Mouse (Mus musculus) CH12.LX (cell line): ENCODE results near the gene Ablim2. TPM values are rescaled to one million over a fixed set of nuclear protein-coding genes. Genes with fewer than 3 reads are reported as not detected.

ENCODE experiments used
- DNase-seq: peaks from one replicate; pipeline ENCODE4 v3.0.0-alpha.2; 2013; ENCODE audit errors: extremely low read depth
- H3K27ac ChIP-seq: 2 replicates; pipeline ENCODE4 v1.5.1; 2012; ENCODE audit warnings: low read depth, mild to moderate bottlenecking, control low read depth, moderate library complexity; ENCODE audit not compliant: insufficient read depth
- H3K27me3 ChIP-seq: replicated peaks from 2 replicates; pipeline ENCODE3; 2012; ENCODE audit warnings: inconsistent platforms
- H3K36me3 ChIP-seq, 2 experiments: replicated peaks in 1 of 2; 2 replicates each; pipeline versions ENCODE3 to v1.6.1; 2012; ENCODE audit warnings: inconsistent platforms in 1 of 2, low read length in 1 of 2, mild to moderate bottlenecking in 1 of 2, mixed read lengths in 1 of 2, moderate library complexity in 1 of 2; ENCODE audit not compliant: control insufficient read depth in 1 of 2, insufficient read depth in 1 of 2
- H3K4me1 ChIP-seq, 2 experiments: 2 replicates each; pipeline ENCODE4 v1.6.1; 2012; ENCODE audit warnings: inconsistent platforms in 1 of 2, moderate library complexity in 1 of 2; ENCODE audit not compliant: insufficient read depth in 2 of 2, control insufficient read depth in 1 of 2
- H3K4me2 ChIP-seq: 2 replicates; pipeline ENCODE4 v1.6.1; 2012; ENCODE audit warnings: low read depth, mild to moderate bottlenecking, control low read depth; ENCODE audit not compliant: poor library complexity, insufficient read depth, severe bottlenecking
- H3K4me3 ChIP-seq, 3 experiments: fragments of 150-350 bp in 1 of 3; sonication (generic) in 1 of 3; replicated peaks in 1 of 3; 2 replicates each; pipeline versions ENCODE3 to v1.5.1; 2011 to 2012; ENCODE audit warnings: low read depth in 2 of 3, low read length in 2 of 3, mild to moderate bottlenecking in 2 of 3, moderate library complexity in 2 of 3, control low read depth in 1 of 3, improper control_type of control experiment in 1 of 3, inconsistent platforms in 1 of 3, mixed read lengths in 1 of 3; ENCODE audit not compliant: poor library complexity in 1 of 3
- H3K79me2 ChIP-seq: replicated peaks from 2 replicates; pipeline ENCODE4 v1.6.1; 2012; ENCODE audit warnings: mild to moderate bottlenecking, moderate library complexity; ENCODE audit not compliant: control insufficient read depth, poor library complexity, insufficient read depth, severe bottlenecking; ENCODE audit errors: extremely low read depth
- H3K9ac ChIP-seq: 2 replicates; pipeline ENCODE4 v1.6.1; 2012; ENCODE audit warnings: low read depth, mild to moderate bottlenecking, control low read depth, moderate library complexity; ENCODE audit not compliant: insufficient read depth
- H3K9me3 ChIP-seq: replicated peaks from 2 replicates; pipeline ENCODE3; 2012; ENCODE audit warnings: low read length, inconsistent platforms, mixed read lengths
- BHLHE40 ChIP-seq: IDR thresholded peaks from 2 replicates; pipeline ENCODE4 v1.6.1; 2011; ENCODE audit warnings: mild to moderate bottlenecking, low read depth, low read length, improper control_type of control experiment
- CHD1 ChIP-seq: IDR thresholded peaks from 2 replicates; pipeline ENCODE4 v1.6.1; 2012; ENCODE audit warnings: low read depth, low read length, improper control_type of control experiment, inconsistent platforms
- CHD2 ChIP-seq: IDR thresholded peaks from 2 replicates; pipeline ENCODE4 v1.6.1; 2011; ENCODE audit warnings: low read length, improper control_type of control experiment
- EP300 ChIP-seq: IDR thresholded peaks from 2 replicates; pipeline ENCODE4 v1.6.1; 2011; ENCODE audit warnings: low read length, improper control_type of control experiment
- ETS1 ChIP-seq: conservative IDR thresholded peaks from 2 replicates; pipeline ENCODE4 v1.6.1; 2012; ENCODE audit warnings: low read depth, mild to moderate bottlenecking, inconsistent platforms, low read length, improper control_type of control experiment, moderate library complexity
- HCFC1 ChIP-seq: IDR thresholded peaks from 2 replicates; pipeline ENCODE4 v1.6.1; 2012; ENCODE audit warnings: low read depth, mild to moderate bottlenecking, inconsistent platforms, low read length, improper control_type of control experiment
- IRF4 ChIP-seq: IDR thresholded peaks from 2 replicates; pipeline ENCODE4 v1.6.1; 2014; ENCODE audit warnings: low read depth, mild to moderate bottlenecking, inconsistent platforms, low read length, improper control_type of control experiment
- JUN ChIP-seq: IDR thresholded peaks from 2 replicates; pipeline ENCODE4 v1.6.1; 2011; ENCODE audit warnings: low read depth, mild to moderate bottlenecking, low read length, improper control_type of control experiment, moderate library complexity; ENCODE audit not compliant: insufficient read depth
- MAZ ChIP-seq: IDR thresholded peaks from 2 replicates; pipeline ENCODE4 v1.6.1; 2012; ENCODE audit warnings: low read depth, mild to moderate bottlenecking, inconsistent platforms, low read length, improper control_type of control experiment, moderate library complexity
- MEF2A ChIP-seq: IDR thresholded peaks from 2 replicates; pipeline ENCODE4 v1.6.1; 2014; ENCODE audit warnings: low read depth, mild to moderate bottlenecking, inconsistent platforms, low read length, improper control_type of control experiment, borderline replicate concordance
- MYC ChIP-seq: IDR thresholded peaks from 2 replicates; pipeline ENCODE4 v1.6.1; 2011; ENCODE audit warnings: low read depth, mild to moderate bottlenecking, improper control_type of control experiment, low read length
- NELFE ChIP-seq: IDR thresholded peaks from 2 replicates; pipeline ENCODE4 v1.6.1; 2011; ENCODE audit warnings: low read depth, low read length, improper control_type of control experiment
- PAX5 ChIP-seq: IDR thresholded peaks from 2 replicates; pipeline ENCODE4 v1.6.1; 2012; ENCODE audit warnings: low read length, inconsistent platforms, mixed read lengths
- POLR2A ChIP-seq: IDR thresholded peaks from 2 replicates; pipeline ENCODE4 v1.6.1; 2011; ENCODE audit warnings: low read depth, mild to moderate bottlenecking, improper control_type of control experiment, low read length
- RCOR1 ChIP-seq: conservative IDR thresholded peaks from 2 replicates; pipeline ENCODE4 v1.6.1; 2012; ENCODE audit warnings: low read depth, mild to moderate bottlenecking, inconsistent platforms, low read length, improper control_type of control experiment
- SIN3A ChIP-seq: IDR thresholded peaks from 2 replicates; pipeline ENCODE4 v1.6.1; 2012; ENCODE audit warnings: low read length, improper control_type of control experiment, inconsistent platforms
- SMC3 ChIP-seq: IDR thresholded peaks from 2 replicates; pipeline ENCODE4 v1.6.1; 2011; ENCODE audit warnings: low read depth, low read length, improper control_type of control experiment
- TBP ChIP-seq: conservative IDR thresholded peaks from 2 replicates; pipeline ENCODE4 v1.6.1; 2011; ENCODE audit warnings: low read depth, low read length, improper control_type of control experiment
- TCF12 ChIP-seq: IDR thresholded peaks from 2 replicates; pipeline ENCODE4 v1.6.1; 2014; ENCODE audit warnings: low read depth, mild to moderate bottlenecking, inconsistent platforms, low read length, improper control_type of control experiment
- UBTF ChIP-seq: IDR thresholded peaks from 2 replicates; pipeline ENCODE4 v1.6.1; 2012; ENCODE audit warnings: low read depth, mild to moderate bottlenecking, inconsistent platforms, low read length, improper control_type of control experiment, moderate library complexity
- USF1 ChIP-seq: IDR thresholded peaks from 2 replicates; pipeline ENCODE4 v1.6.1; 2014; ENCODE audit warnings: low read depth, mild to moderate bottlenecking, inconsistent platforms, low read length, improper control_type of control experiment
- ZMIZ1 ChIP-seq: IDR thresholded peaks from 2 replicates; pipeline ENCODE4 v1.6.1; 2012; ENCODE audit warnings: low read depth, mild to moderate bottlenecking, inconsistent platforms, low read length, improper control_type of control experiment
- ZNF384 ChIP-seq: IDR thresholded peaks from 2 replicates; pipeline ENCODE4 v1.6.1; 2012; ENCODE audit warnings: low read depth, low read length, improper control_type of control experiment, inconsistent platforms
- dilution Hi-C: fragments of 300-500 bp; cut with MboI; formaldehyde crosslinking; loops from 2 replicates; pipeline ENCODE4 v1.14.3; 2020; ENCODE audit warnings: low sequenced_read_pairs; ENCODE audit not compliant: extremely low pct_unique_long_range_greater_than_20kb, extremely low pct_ligation_motif_present
- in situ Hi-C: fragments of 300-500 bp; cut with MboI; formaldehyde crosslinking; loops from 3 replicates; pipeline ENCODE4 v1.14.3; 2019; ENCODE audit warnings: low sequenced_read_pairs, low pct_ligation_motif_present, low pct_unique_long_range_greater_than_20kb, mixed read lengths
- polyA plus RNA-seq: library from polyadenylated mRNA; unstranded; fragments of >175 nt; gene quantifications from 2 replicates; pipeline ENCODE4 v1.2.1, GENCODE M21; 2012; ENCODE audit warnings: low read depth; ENCODE audit not compliant: insufficient read length
- total RNA-seq, 2 experiments: library from RNA; depleted of rRNA; stranded (reverse); fragments of 300-350 nt in 1 of 2; fragments of >200 nt in 1 of 2; gene quantifications; 2 replicates each; pipeline ENCODE4 v1.2.3; 2012 to 2014

Ablim2 gene
- total and polyA plus RNA-seq, 3 experiments, result 4.4 to 12.2 (median 11.0) TPM

DNA sequence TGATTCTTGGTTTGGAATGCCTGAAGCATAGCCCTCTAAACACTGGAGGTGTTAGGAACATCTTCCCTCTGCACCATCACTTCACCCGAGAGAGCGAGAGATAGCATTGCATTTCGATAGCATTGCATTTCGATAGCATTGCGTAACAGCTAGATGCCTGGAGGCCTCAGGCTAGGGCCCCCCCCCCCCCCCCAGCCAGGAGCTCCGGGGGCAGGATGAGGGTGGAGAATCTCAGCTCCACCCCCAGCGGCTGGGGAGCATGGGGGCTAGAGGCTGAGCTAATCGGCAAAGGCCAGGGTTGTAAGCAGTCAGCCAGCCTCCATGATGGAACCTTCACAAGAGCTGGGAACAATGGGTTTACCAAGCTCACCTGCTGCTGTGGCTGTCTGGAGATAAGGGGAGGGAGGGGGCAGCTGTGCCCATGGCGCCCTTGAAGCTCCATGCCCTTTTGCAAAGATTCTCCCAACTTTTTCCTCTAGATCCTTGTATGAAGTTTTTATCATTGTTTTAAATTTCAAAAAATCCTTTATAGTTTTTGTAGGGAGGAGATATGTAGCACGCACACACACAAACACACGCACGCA, 143.6 kb downstream of the Ablim2 start:
- TF ChIP-seq IRF4, result no peak
- TF ChIP-seq MAZ, result no peak
- TF ChIP-seq RCOR1, result no peak
- no peak for TF ChIP-seq SMC3
- TF ChIP-seq USF1, result no peak
- no peak for TF ChIP-seq HCFC1
- no peak for TF ChIP-seq ZMIZ1
- TF ChIP-seq CHD2, result no peak
- no peak for TF ChIP-seq POLR2A
- TF ChIP-seq SIN3A, result no peak
- no peak for TF ChIP-seq ZNF384
- TF ChIP-seq CHD1, result no peak
- TF ChIP-seq TBP, result no peak
- TF ChIP-seq ETS1, result no peak
- no peak for TF ChIP-seq PAX5
- DNase-seq, result no peak
- Histone ChIP-seq H3K4me1 (peaks cover 48 to 67% of the 10 kb centered on the region in 2 experiments), H3K4me3 (no peak overlapping the region), H3K27ac (no peak overlapping the region), H3K4me2 (no peak overlapping the region), H3K79me2 (no peaks in the 10 kb centered on the region), H3K9me3 (no peaks in the 10 kb centered on the region), H3K27me3 (no peaks in the 10 kb centered on the region), H3K9ac (no peak overlapping the region), H3K36me3 (no peaks in the 10 kb centered on the region)
- dilution Hi-C loops (no loop called here), in situ Hi-C loops (no loop called here)

DNA sequence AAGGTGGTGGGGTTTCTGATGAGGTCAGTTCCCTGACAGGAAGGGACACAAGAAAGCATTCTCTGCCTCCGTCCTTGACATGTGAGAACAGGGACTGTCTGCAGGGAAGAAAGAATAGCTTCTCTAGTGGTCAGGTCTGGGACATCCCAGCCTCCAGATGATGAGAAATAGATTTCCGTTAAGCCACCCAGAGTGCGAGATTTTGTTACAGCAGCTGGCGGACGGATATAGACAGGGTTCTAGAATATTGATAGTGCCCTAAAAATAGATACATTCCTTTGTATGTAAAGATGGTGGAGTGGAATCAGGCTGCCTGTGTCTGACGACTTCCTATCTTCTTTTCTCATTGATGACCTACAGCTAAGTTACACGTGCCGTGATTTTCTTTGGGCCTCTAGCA, 145.8 kb downstream of the Ablim2 start:
- Histone ChIP-seq H3K9ac (no peak overlapping the region), H3K4me1 (peaks cover 58 to 77% of the 10 kb centered on the region in 2 experiments), H3K4me3 (no peak overlapping the region), H3K27me3 (no peaks in the 10 kb centered on the region), H3K9me3 (no peaks in the 10 kb centered on the region), H3K36me3 (no peaks in the 10 kb centered on the region), H3K79me2 (no peaks in the 10 kb centered on the region), H3K27ac (peak overlapping the region; percentile 17), H3K4me2 (no peak overlapping the region)
- dilution Hi-C loops, result no loop called here
- in situ Hi-C loops, result no loop called here
- no peak for DNase-seq
- TF ChIP-seq IRF4 (0 out of 2 replicates have a peak, but pooled peaks have one; percentile 34), TCF12 (0 out of 2 replicates have a peak, but pooled peaks have one; percentile 36), ETS1 (peak; percentile 63), NELFE (no peak), MEF2A (peak; percentile 82), EP300 (peak; percentile 48; the same call in 1 of the 2 replicates), MYC (0 out of 2 replicates have a peak, but pooled peaks have one; percentile 33), UBTF (no peak), JUN (no peak), BHLHE40 (peak; percentile 54)
